Mouse (Mus musculus) heart, embryonic 12.5 days (tissue): Measurements from ENCODE around the gene Ptrhd1. TPM values are rescaled to one million over a fixed set of nuclear protein-coding genes. Genes with fewer than 3 reads are reported as not detected.

Source experiments
- ATAC-seq: fragments of 200-750 bp; cut with Nextera tagmentation; 2 replicates; pipeline ENCODE4 v1.8.0; 2017; ENCODE audit warnings: moderate TSS enrichment, moderate library complexity; ENCODE audit not compliant: insufficient number of reproducible peaks, low FRiP score
- H3K27ac ChIP-seq: fragments of 300-500 bp; sonication (generic); 2 replicates; pipeline ENCODE4 v1.5.1; 2016; ENCODE audit warnings: mild to moderate bottlenecking, moderate library complexity; ENCODE audit not compliant: poor library complexity, severe bottlenecking
- H3K27me3 ChIP-seq: fragments of 300-500 bp; sonication (generic); replicated peaks from 2 replicates; pipeline ENCODE4 v1.6.1; 2016; ENCODE audit warnings: mild to moderate bottlenecking, moderate library complexity
- H3K36me3 ChIP-seq: fragments of 300-500 bp; sonication (generic); 2 replicates; pipeline ENCODE4 v1.6.1; 2016; ENCODE audit warnings: mild to moderate bottlenecking, moderate library complexity
- H3K4me1 ChIP-seq: fragments of 300-500 bp; sonication (generic); replicated peaks from 2 replicates; pipeline ENCODE4 v1.6.1; 2016; ENCODE audit warnings: mild to moderate bottlenecking
- H3K4me2 ChIP-seq: fragments of 300-500 bp; sonication (generic); 2 replicates; pipeline ENCODE4 v1.6.1; 2016; ENCODE audit warnings: mild to moderate bottlenecking, moderate library complexity
- H3K4me3 ChIP-seq: fragments of 300-500 bp; sonication (generic); 2 replicates; pipeline ENCODE4 v1.5.1; 2016; ENCODE audit warnings: mild to moderate bottlenecking
- H3K9ac ChIP-seq: fragments of 300-500 bp; sonication (generic); 2 replicates; pipeline ENCODE4 v1.6.1; 2016; ENCODE audit warnings: mild to moderate bottlenecking, moderate library complexity
- H3K9me3 ChIP-seq: fragments of 300-500 bp; sonication (generic); replicated peaks from 2 replicates; pipeline ENCODE4 v1.6.1; 2016; ENCODE audit warnings: mild to moderate bottlenecking, moderate library complexity
- WGBS: fragments of 180-500 bp; shearing (Covaris S2); methylation state at CpG from one replicate; pipeline ENCODE4 v1.1.7; 2016; 5-methylcytosine and 5-hydroxymethylcytosine counted together
- polyA plus RNA-seq: library from polyadenylated mRNA; unstranded; fragments of >200 nt; fragmentation: Nextera tagmentation; extraction: Ambion mirVana; gene quantifications from 2 replicates; pipeline ENCODE4 v1.2.1, GENCODE M21; 2016

Gene Ptrhd1
- polyA plus RNA-seq = 7.1 and 7.2 TPM in 2 replicates

GRCm38 (mm10) chr12:4233572-4234508, at the start of gene Ptrhd1, which contains the start of gene Cenpo:
Gene Ptrhd1, plus strand, starts transcription at chr12:4234027.
Gene Cenpo, minus strand, starts transcription at chr12:4234294.
- Histone ChIP-seq H3K27me3 (no peaks in the 10 kb centered on the region), H3K27ac (peak within 1 kb of the TSS; percentile 90), H3K36me3 (peaks cover 42% of the 10 kb centered on the region), H3K4me3 (peak within 1 kb of the TSS; percentile 75), H3K9ac (peak within 1 kb of the TSS; percentile 67), H3K4me2 (peak within 1 kb of the TSS; percentile 74), H3K9me3 (no peaks in the 10 kb centered on the region), H3K4me1 (peaks cover 9% of the 10 kb centered on the region)
- peak; percentile 96 for ATAC-seq
- WGBS = under 1% methylated on average over 50 of the region's 50 CpGs

- 52% methylated on average over 2 of the region's 2 CpGs for WGBS
- no peak overlapping the region for H3K4me2 ChIP-seq
Observed at GRCm38 (mm10) chr12:4184648-4185047, 49.2 kb upstream of the Ptrhd1 start.

GRCm38 (mm10) chr12:4188171-4189059, 45.4 kb upstream of the Ptrhd1 start:
- H3K9me3 ChIP-seq = no peaks in the 10 kb centered on the region
- no peak overlapping the region for H3K4me2 ChIP-seq
- H3K4me1 ChIP-seq = peaks cover 45% of the 10 kb centered on the region
- H3K27ac ChIP-seq = peak overlapping the region; percentile 7
- H3K4me3 ChIP-seq = no peak overlapping the region
- peak; percentile 71 for ATAC-seq
- no peak overlapping the region for H3K9ac ChIP-seq
- 40% methylated on average over 14 of the region's 14 CpGs for WGBS
- H3K27me3 ChIP-seq = no peaks in the 10 kb centered on the region
- H3K36me3 ChIP-seq = no peaks in the 10 kb centered on the region

More at GRCm38 (mm10) chr12:4184648-4185047, 49.2 kb upstream of the Ptrhd1 start:
- no peaks in the 10 kb centered on the region for H3K27me3 ChIP-seq
- H3K4me3 ChIP-seq = no peak overlapping the region
- H3K9ac ChIP-seq = no peak overlapping the region
- peaks cover 15% of the 10 kb centered on the region for H3K4me1 ChIP-seq
- H3K36me3 ChIP-seq = no peaks in the 10 kb centered on the region
- no peak for ATAC-seq
- H3K27ac ChIP-seq = no peak overlapping the region
- H3K9me3 ChIP-seq = no peaks in the 10 kb centered on the region

- Histone ChIP-seq H3K9ac (no peak overlapping the region), H3K4me3 (no peak overlapping the region), H3K36me3 (no peaks in the 10 kb centered on the region), H3K9me3 (no peaks in the 10 kb centered on the region), H3K4me2 (no peak overlapping the region), H3K27me3 (no peaks in the 10 kb centered on the region), H3K4me1 (peaks cover 51% of the 10 kb centered on the region), H3K27ac (no peak overlapping the region)
- 46% methylated on average over 5 of the region's 5 CpGs for WGBS
- no peak for ATAC-seq
Observed at GRCm38 (mm10) chr12:4189060-4189447, 44.8 kb upstream of the Ptrhd1 start.

GRCm38 (mm10) chr12:4192514-4192913, 41.3 kb upstream of the Ptrhd1 start:
- H3K36me3 ChIP-seq = peaks cover 7% of the 10 kb centered on the region; the same call in 1 of the 2 replicates
- H3K27ac ChIP-seq = no peak overlapping the region
- H3K9me3 ChIP-seq = no peaks in the 10 kb centered on the region
- peaks cover 52% of the 10 kb centered on the region for H3K4me1 ChIP-seq
- no peak overlapping the region for H3K4me3 ChIP-seq
- ATAC-seq = no peak
- 67% methylated on average over 6 of the region's 6 CpGs for WGBS
- no peak overlapping the region; the same call in 1 of the 2 replicates for H3K9ac ChIP-seq
- H3K4me2 ChIP-seq = no peak overlapping the region
- no peaks in the 10 kb centered on the region for H3K27me3 ChIP-seq

- H3K27me3 ChIP-seq = no peaks in the 10 kb centered on the region
- ATAC-seq = no peak; the same call in 1 of the 2 replicates
Observed at GRCm38 (mm10) chr12:4193025-4193740, 40.6 kb upstream of the Ptrhd1 start.

GRCm38 (mm10) chr12:4194643-4195042, 39.2 kb upstream of the Ptrhd1 start:
- Histone ChIP-seq H3K4me1 (peaks cover 37% of the 10 kb centered on the region), H3K9ac (no peak overlapping the region), H3K27ac (no peak overlapping the region), H3K36me3 (peaks cover 11% of the 10 kb centered on the region), H3K27me3 (no peaks in the 10 kb centered on the region), H3K9me3 (no peaks in the 10 kb centered on the region), H3K4me2 (no peak overlapping the region), H3K4me3 (no peak overlapping the region)
- WGBS = 87% methylated on average over 14 of the region's 14 CpGs
- ATAC-seq = no peak

More at GRCm38 (mm10) chr12:4193025-4193740, 40.6 kb upstream of the Ptrhd1 start:
- WGBS = 58% methylated on average over 10 of the region's 10 CpGs
- no peaks in the 10 kb centered on the region for H3K9me3 ChIP-seq
- peaks cover 47% of the 10 kb centered on the region for H3K4me1 ChIP-seq
- peaks cover 11% of the 10 kb centered on the region for H3K36me3 ChIP-seq
- no peak overlapping the region for H3K9ac ChIP-seq
- no peak overlapping the region for H3K4me2 ChIP-seq
- no peak overlapping the region for H3K4me3 ChIP-seq
- H3K27ac ChIP-seq = no peak overlapping the region

GRCm38 (mm10) chr12:4198702-4199101, 35.1 kb upstream of the Ptrhd1 start:
- Histone ChIP-seq H3K4me3 (no peak overlapping the region), H3K36me3 (peaks cover 37% of the 10 kb centered on the region), H3K27me3 (no peaks in the 10 kb centered on the region), H3K4me2 (no peak overlapping the region), H3K9me3 (no peaks in the 10 kb centered on the region), H3K4me1 (peaks cover 4% of the 10 kb centered on the region; the same call in 1 of the 2 replicates), H3K27ac (no peak overlapping the region), H3K9ac (no peak overlapping the region)
- 84% methylated on average over 4 of the region's 4 CpGs for WGBS
- ATAC-seq = no peak

GRCm38 (mm10) chr12:4199271-4199670, 34.6 kb upstream of the Ptrhd1 start:
- H3K27me3 ChIP-seq = no peaks in the 10 kb centered on the region
- H3K4me2 ChIP-seq = no peak overlapping the region
- no peaks in the 10 kb centered on the region for H3K9me3 ChIP-seq
- H3K9ac ChIP-seq = no peak overlapping the region
- no peak overlapping the region for H3K27ac ChIP-seq
- ATAC-seq = no peak
- 86% methylated on average over 11 of the region's 11 CpGs for WGBS
- no peak overlapping the region for H3K4me3 ChIP-seq
- H3K4me1 ChIP-seq = no peaks in the 10 kb centered on the region
- peaks cover 41% of the 10 kb centered on the region for H3K36me3 ChIP-seq

- Histone ChIP-seq H3K36me3 (peaks cover 57% of the 10 kb centered on the region), H3K9ac (no peak overlapping the region), H3K27ac (no peak overlapping the region), H3K9me3 (no peaks in the 10 kb centered on the region), H3K27me3 (no peaks in the 10 kb centered on the region), H3K4me2 (no peak overlapping the region), H3K4me1 (no peaks in the 10 kb centered on the region), H3K4me3 (no peak overlapping the region)
- no peak for ATAC-seq
- 84% methylated on average over 13 of the region's 13 CpGs for whole genome bisulfite sequencing
Observed at GRCm38 (mm10) chr12:4201454-4202200, 32.2 kb upstream of the Ptrhd1 start.
